Comparison of ENCODE assay signal across 19 mouse cellular contexts in genomic region chr4:105575550-105575949, GRCm38 (mm10).
"Had no signal": no experiment of that assay in that cellular context is flagged by ENCODE, and none has a peak within 500 bp of the region (broad histone marks: within the 10 kb centered on the region; RNA-seq: fewer than 3 reads in every experiment).

No protein-coding gene starts in this region.

- H3K4me1 ChIP-seq: intestine, embryonic 15.5 days; liver, embryonic 13.5 days; lung, embryonic 15.5 days; megakaryocyte, embryonic 14.5 days; midbrain, embryonic 15.5 days; neural tube, embryonic 12.5 days; stomach, embryonic 15.5 days had no signal

- H3K9ac ChIP-seq: intestine, embryonic 15.5 days; liver, embryonic 13.5 days; liver, postnatal 0 days; lung, embryonic 15.5 days; midbrain, embryonic 15.5 days; neural tube, embryonic 12.5 days; stomach, embryonic 15.5 days had no signal

- H3K4me2 ChIP-seq: intestine, embryonic 15.5 days; liver, embryonic 13.5 days; lung, embryonic 15.5 days; midbrain, embryonic 11.5 days; midbrain, embryonic 15.5 days; neural tube, embryonic 12.5 days; stomach, embryonic 15.5 days had no signal

- H3K9me3 ChIP-seq: intestine, embryonic 15.5 days; liver, embryonic 13.5 days; lung, embryonic 15.5 days; midbrain, embryonic 15.5 days; neural tube, embryonic 12.5 days; stomach, embryonic 15.5 days had no signal

- ATAC-seq: intestine, embryonic 15.5 days; liver, postnatal 0 days; midbrain, embryonic 15.5 days had no signal

- H3K36me3 ChIP-seq: intestine, embryonic 15.5 days; liver, embryonic 13.5 days; lung, embryonic 15.5 days; midbrain, embryonic 15.5 days; neural tube, embryonic 12.5 days; stomach, embryonic 15.5 days had no signal

- H3K27ac ChIP-seq: intestine, embryonic 15.5 days; layer of hippocampus, adult 2 months; left cerebral cortex, adult 2 months; liver, embryonic 13.5 days; lung, embryonic 15.5 days; macrophage; midbrain, embryonic 15.5 days; neural tube, embryonic 12.5 days; stomach, embryonic 15.5 days had no signal

- H3K4me3 ChIP-seq: intestine, embryonic 15.5 days; layer of hippocampus, adult 2 months; left cerebral cortex, adult 2 months; liver, embryonic 13.5 days; lung, embryonic 15.5 days; megakaryocyte, embryonic 14.5 days; midbrain, embryonic 15.5 days; neural tube, embryonic 12.5 days; stomach, embryonic 15.5 days had no signal

- DNase-seq: kidney, adult 2 months; kidney, postnatal 25 days; liver; liver, embryonic 13.5 days; liver, postnatal 0 days; lung, postnatal 14 days; right cerebral cortex, postnatal 14 days; thymus, adult 2 months; thymus, postnatal 25 days had no signal

- H3K27me3 ChIP-seq: intestine, embryonic 15.5 days; liver, embryonic 13.5 days; lung, embryonic 15.5 days; megakaryocyte, embryonic 14.5 days; midbrain, embryonic 15.5 days; neural tube, embryonic 12.5 days; stomach, embryonic 15.5 days had no signal
